Mouse (Mus musculus) heart, postnatal 0 days (tissue): ENCODE measurements around the gene Lrpap1. TPM values are rescaled to one million over a fixed set of nuclear protein-coding genes. Genes with fewer than 3 reads are reported as not detected.

Experiments used
- ATAC-seq: fragments of 200-750 bp; cut with Nextera tagmentation; 2 replicates; pipeline ENCODE4 v1.8.0; 2017; ENCODE audit warnings: low read depth, moderate number of reproducible peaks, moderate library complexity; ENCODE audit not compliant: insufficient read depth
- DNase-seq: peaks from one replicate; pipeline ENCODE4 v3.0.0-alpha.2; 2016; ENCODE audit warnings: low spot score
- H3K27ac ChIP-seq: fragments of 300-500 bp; sonication (generic); 2 replicates; pipeline ENCODE4 v1.5.1; 2014; ENCODE audit warnings: low read depth, mild to moderate bottlenecking
- H3K27me3 ChIP-seq: fragments of 300-500 bp; sonication (generic); 2 replicates; pipeline ENCODE4 v1.6.1; 2014; ENCODE audit warnings: low read length, mixed read lengths; ENCODE audit not compliant: control insufficient read depth, insufficient read depth
- H3K36me3 ChIP-seq: fragments of 300-500 bp; sonication (generic); replicated peaks from 2 replicates; pipeline ENCODE4 v1.6.1; 2014; ENCODE audit warnings: low read length, mixed read lengths; ENCODE audit not compliant: control insufficient read depth, insufficient read depth
- H3K4me1 ChIP-seq: fragments of 300-500 bp; sonication (generic); 2 replicates; pipeline ENCODE4 v1.6.1; 2014; ENCODE audit warnings: antibody characterized with exemption; ENCODE audit not compliant: control insufficient read depth, insufficient read depth
- H3K4me2 ChIP-seq: fragments of 300-500 bp; sonication (generic); 2 replicates; pipeline ENCODE4 v1.6.1; 2014; ENCODE audit warnings: low read depth, mild to moderate bottlenecking, low read length, moderate library complexity
- H3K4me3 ChIP-seq: fragments of 300-500 bp; sonication (generic); 2 replicates; pipeline ENCODE4 v1.5.1; 2014; ENCODE audit warnings: low read depth, low read length
- H3K9ac ChIP-seq: fragments of 300-500 bp; sonication (generic); replicated peaks from 2 replicates; pipeline ENCODE4 v1.6.1; 2014; ENCODE audit warnings: low read depth, low read length, mixed read lengths
- H3K9me3 ChIP-seq: fragments of 300-500 bp; sonication (generic); replicated peaks from 2 replicates; pipeline ENCODE4 v1.6.1; 2016; ENCODE audit warnings: low read length; ENCODE audit not compliant: control insufficient read depth
- CTCF ChIP-seq: IDR thresholded peaks from 2 replicates; pipeline ENCODE4 v1.5.1; 2016; ENCODE audit warnings: antibody characterized with exemption, control low read depth, low read depth
- EP300 ChIP-seq: IDR thresholded peaks from 2 replicates; pipeline ENCODE4 v1.6.1; 2016; ENCODE audit warnings: antibody characterized with exemption, low read depth
- WGBS: fragments of 180-500 bp; shearing (Covaris S2); extraction: QIAGEN DNeasy Blood & Tissue Kit; methylation state at CpG from one replicate; pipeline ENCODE4 v1.1.7; 2014; 5-methylcytosine and 5-hydroxymethylcytosine counted together
- polyA plus RNA-seq: library from polyadenylated mRNA; unstranded; fragments of >200 nt; fragmentation: Nextera tagmentation; extraction: Ambion mirVana; gene quantifications from 2 replicates; pipeline ENCODE4 v1.2.1, GENCODE M21; 2015
- total RNA-seq: library from RNA; depleted of rRNA; stranded (reverse); fragments of >200 nt; gene quantifications from 2 replicates; pipeline ENCODE4 v1.2.3, GENCODE M21; 2014; ENCODE audit warnings: low replicate concordance; rRNA removed

Lrpap1 gene
- 35.9 and 43.7 TPM in 2 replicates for total RNA-seq
- 85.8 TPM in 2 replicates for polyA plus RNA-seq

GRCm38 (mm10) chr5:35104960-35105921 lies at the start of gene Lrpap1:
Gene Lrpap1 (minus strand): TSS chr5:35105766.
- WGBS, result 2% methylated on average over 39 of the region's 39 CpGs
- peak within 1 kb of the TSS; percentile 84 for H3K4me2 ChIP-seq
- H3K27me3 ChIP-seq, result no peaks in the 10 kb centered on the region
- H3K4me1 ChIP-seq, result peaks cover 18% of the 10 kb centered on the region
- peak; percentile 90 for DNase-seq
- TF ChIP-seq CTCF (no peak), EP300 (no peak)
- peak within 1 kb of the TSS; percentile 83 for H3K9ac ChIP-seq
- peak within 1 kb of the TSS; percentile 80 for H3K27ac ChIP-seq
- H3K4me3 ChIP-seq, result peak within 1 kb of the TSS; percentile 79
- peaks cover 24% of the 10 kb centered on the region for H3K36me3 ChIP-seq
- ATAC-seq, result peak; percentile 97
- no peaks in the 10 kb centered on the region for H3K9me3 ChIP-seq

- DNase-seq, result no peak
- Histone ChIP-seq H3K4me3 (no peak overlapping the region), H3K4me1 (0 out of 2 replicates have a peak, but pooled peaks cover 7% of the 10 kb centered on the region), H3K9me3 (no peaks in the 10 kb centered on the region), H3K27ac (no peak overlapping the region), H3K4me2 (no peak overlapping the region), H3K36me3 (no peaks in the 10 kb centered on the region), H3K27me3 (no peaks in the 10 kb centered on the region), H3K9ac (no peak overlapping the region)
- no peak for TF ChIP-seq EP300
- TF ChIP-seq CTCF, result no peak
- 81% methylated on average over 5 of the region's 5 CpGs for WGBS
- no peak for ATAC-seq
These were observed 44.4 kb upstream of the Lrpap1 start for GRCm38 (mm10) chr5:35149939-35150338.

DNA sequence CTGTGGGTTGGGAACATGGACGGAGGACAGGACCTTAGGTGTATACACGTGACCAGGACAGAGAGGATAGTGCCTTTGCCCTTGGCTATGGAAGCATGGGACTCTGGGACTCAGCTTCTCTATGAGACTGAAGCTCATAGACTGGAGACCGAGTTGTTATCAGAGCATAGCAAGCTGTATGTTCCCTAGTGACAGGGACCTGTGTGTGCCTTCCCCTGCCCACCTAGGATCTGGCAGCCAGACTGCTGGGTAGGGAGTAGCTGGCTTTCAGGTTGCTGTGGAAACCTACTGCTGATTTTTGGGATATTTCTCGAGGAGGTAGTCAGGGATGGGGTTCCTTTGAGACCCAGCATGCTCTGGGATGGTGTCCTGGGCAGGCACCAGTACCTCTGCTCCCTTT lies 44.0 kb upstream of the Lrpap1 start:
- Histone ChIP-seq H3K27ac (no peak overlapping the region), H3K4me3 (no peak overlapping the region), H3K36me3 (no peaks in the 10 kb centered on the region), H3K4me1 (0 out of 2 replicates have a peak, but pooled peaks cover 7% of the 10 kb centered on the region), H3K27me3 (no peaks in the 10 kb centered on the region), H3K9ac (no peak overlapping the region), H3K4me2 (no peak overlapping the region), H3K9me3 (no peaks in the 10 kb centered on the region)
- DNase-seq (no peak), ATAC-seq (no peak)
- no peak for TF ChIP-seq CTCF
- no peak for TF ChIP-seq EP300
- WGBS, result 74% methylated on average over 4 of the region's 4 CpGs

- no peak overlapping the region for H3K4me3 ChIP-seq
- no peak overlapping the region for H3K4me2 ChIP-seq
- 62% methylated on average over 8 of the region's 8 CpGs for WGBS
- DNase-seq, result no peak
- TF ChIP-seq EP300 (no peak), CTCF (no peak)
- no peaks in the 10 kb centered on the region for H3K36me3 ChIP-seq
- H3K9ac ChIP-seq, result no peak overlapping the region
- no peaks in the 10 kb centered on the region for H3K27me3 ChIP-seq
- no peaks in the 10 kb centered on the region for H3K9me3 ChIP-seq
- H3K27ac ChIP-seq, result no peak overlapping the region
- H3K4me1 ChIP-seq, result 0 out of 2 replicates have a peak, but pooled peaks cover 7% of the 10 kb centered on the region
- no peak for ATAC-seq
These were observed 42.6 kb upstream of the Lrpap1 start for GRCm38 (mm10) chr5:35147963-35148767.
